Mouse (Mus musculus): Measurements from ENCODE around the gene Atf4. TPM values are rescaled to one million over a fixed set of nuclear protein-coding genes. Genes with fewer than 3 reads are reported as not detected.

The Atf4 gene
- polyA plus RNA-seq, 1 experiment, result 274 TPM

- Histone ChIP-seq H3K27me3 (ENCODE audit: control insufficient read depth, insufficient read depth, low read length) (no peaks in the 10 kb centered on the region), H3K27ac (ENCODE audit: insufficient read depth, low read depth, low read length) (peak overlapping the region; percentile 83), H3K36me3 (ENCODE audit: control insufficient read depth, insufficient read depth, low read length) (peaks cover 21% of the 10 kb centered on the region), H3K4me1 (ENCODE audit: control insufficient read depth, insufficient read depth, insufficient read length, low read length) (peaks cover 21% of the 10 kb centered on the region; the same call in 1 of the 2 replicates), H3K4me3 (ENCODE audit: low read depth, low read length) (no peak overlapping the region)
- no peak for TF ChIP-seq CTCF (IDR thresholded peaks at IDR 0.05; ENCODE audit: extremely low read depth, insufficient read length, insufficient replicate concordance, low read depth, low read length)
- TF ChIP-seq POLR2A (IDR thresholded peaks at IDR 0.05; ENCODE audit: low read depth, low read length), result no peak
- WGBS, result 13% methylated on average over 4 of the region's 4 CpGs
These were observed 2.7 kb downstream of the Atf4 start for GRCm38 (mm10) chr15:80257602-80258239.

- Histone ChIP-seq H3K27ac (ENCODE audit: insufficient read depth, low read depth, low read length) (peak overlapping the region; percentile 83), H3K4me1 (ENCODE audit: control insufficient read depth, insufficient read depth, insufficient read length, low read length) (peaks cover 20% of the 10 kb centered on the region; the same call in 1 of the 2 replicates), H3K27me3 (ENCODE audit: control insufficient read depth, insufficient read depth, low read length) (no peaks in the 10 kb centered on the region), H3K36me3 (ENCODE audit: control insufficient read depth, insufficient read depth, low read length) (peaks cover 21% of the 10 kb centered on the region), H3K4me3 (ENCODE audit: low read depth, low read length) (no peak overlapping the region)
- WGBS, result 46% methylated on average over 11 of the region's 11 CpGs
- TF ChIP-seq POLR2A (IDR thresholded peaks at IDR 0.05; ENCODE audit: low read depth, low read length) (no peak), CTCF (IDR thresholded peaks at IDR 0.05; ENCODE audit: extremely low read depth, insufficient read length, insufficient replicate concordance, low read depth, low read length) (no peak)
These were observed 3.5 kb downstream of the Atf4 start for GRCm38 (mm10) chr15:80258240-80259170.

- Histone ChIP-seq H3K27ac (ENCODE audit: insufficient read depth, low read depth, low read length) (no peak overlapping the region), H3K36me3 (ENCODE audit: control insufficient read depth, insufficient read depth, low read length) (peaks cover 21% of the 10 kb centered on the region), H3K4me3 (ENCODE audit: low read depth, low read length) (no peak overlapping the region), H3K4me1 (ENCODE audit: control insufficient read depth, insufficient read depth, insufficient read length, low read length) (peaks cover 13% of the 10 kb centered on the region; the same call in 1 of the 2 replicates), H3K27me3 (ENCODE audit: control insufficient read depth, insufficient read depth, low read length) (no peaks in the 10 kb centered on the region)
- no peak for TF ChIP-seq CTCF (IDR thresholded peaks at IDR 0.05; ENCODE audit: extremely low read depth, insufficient read length, insufficient replicate concordance, low read depth, low read length)
- TF ChIP-seq POLR2A (IDR thresholded peaks at IDR 0.05; ENCODE audit: low read depth, low read length), result no peak
- WGBS, result 75% methylated on average over 8 of the region's 8 CpGs
These were observed 4.5 kb downstream of the Atf4 start for GRCm38 (mm10) chr15:80259406-80260045.

GRCm38 (mm10) chr15:80260677-80261076, 5.7 kb downstream of the Atf4 start:
- WGBS, result 6% methylated on average over 3 of the region's 3 CpGs
- H3K27me3 ChIP-seq (ENCODE audit: control insufficient read depth, insufficient read depth, low read length), result no peaks in the 10 kb centered on the region
- H3K36me3 ChIP-seq (ENCODE audit: control insufficient read depth, insufficient read depth, low read length), result peaks cover 21% of the 10 kb centered on the region
- no peak overlapping the region for H3K27ac ChIP-seq (ENCODE audit: insufficient read depth, low read depth, low read length)
- TF ChIP-seq POLR2A (IDR thresholded peaks at IDR 0.05; ENCODE audit: low read depth, low read length), result no peak
- peak; percentile 92 for TF ChIP-seq CTCF (IDR thresholded peaks at IDR 0.05; ENCODE audit: extremely low read depth, insufficient read length, insufficient replicate concordance, low read depth, low read length)
- H3K4me1 ChIP-seq (ENCODE audit: control insufficient read depth, insufficient read depth, insufficient read length, low read length), result peaks cover 12% of the 10 kb centered on the region; the same call in 1 of the 2 replicates
- H3K4me3 ChIP-seq (ENCODE audit: low read depth, low read length), result no peak overlapping the region

GRCm38 (mm10) chr15:80261100-80261499, 6.1 kb downstream of the Atf4 start:
- H3K27ac ChIP-seq (ENCODE audit: insufficient read depth, low read depth, low read length), result no peak overlapping the region
- 53% methylated on average over 7 of the region's 7 CpGs for WGBS
- H3K4me3 ChIP-seq (ENCODE audit: low read depth, low read length), result no peak overlapping the region
- peaks cover 12% of the 10 kb centered on the region; the same call in 1 of the 2 replicates for H3K4me1 ChIP-seq (ENCODE audit: control insufficient read depth, insufficient read depth, insufficient read length, low read length)
- H3K36me3 ChIP-seq (ENCODE audit: control insufficient read depth, insufficient read depth, low read length), result peaks cover 18% of the 10 kb centered on the region
- TF ChIP-seq POLR2A (IDR thresholded peaks at IDR 0.05; ENCODE audit: low read depth, low read length), result no peak
- no peak for TF ChIP-seq CTCF (IDR thresholded peaks at IDR 0.05; ENCODE audit: extremely low read depth, insufficient read length, insufficient replicate concordance, low read depth, low read length)
- no peaks in the 10 kb centered on the region for H3K27me3 ChIP-seq (ENCODE audit: control insufficient read depth, insufficient read depth, low read length)

- WGBS, result under 1% methylated on average over 66 of the region's 66 CpGs
- no peaks in the 10 kb centered on the region for H3K36me3 ChIP-seq (ENCODE audit: control insufficient read depth, insufficient read depth, low read length)
- H3K4me3 ChIP-seq (ENCODE audit: low read depth, low read length), result peak within 1 kb of the TSS; percentile 93
- TF ChIP-seq POLR2A (IDR thresholded peaks at IDR 0.05; ENCODE audit: low read depth, low read length), result peak; percentile 67; the same call in 1 of the 2 replicates
- TF ChIP-seq CTCF (IDR thresholded peaks at IDR 0.05; ENCODE audit: extremely low read depth, insufficient read length, insufficient replicate concordance, low read depth, low read length), result peak; percentile 11; the same call in 1 of the 2 replicates
- H3K27ac ChIP-seq (ENCODE audit: insufficient read depth, low read depth, low read length), result peak within 1 kb of the TSS; percentile 59
- H3K27me3 ChIP-seq (ENCODE audit: control insufficient read depth, insufficient read depth, low read length), result no peaks in the 10 kb centered on the region
- no peaks in the 10 kb centered on the region; the same call in 1 of the 2 replicates for H3K4me1 ChIP-seq (ENCODE audit: control insufficient read depth, insufficient read depth, insufficient read length, low read length)
These were observed 8.9 kb downstream of the Atf4 start, which contains the start of gene Rps19bp1 for GRCm38 (mm10) chr15:80263610-80264575. Gene Rps19bp1, minus strand, starts transcription at chr15:80264315.
